Mouse (Mus musculus) adrenal gland, postnatal 25 days (tissue): ENCODE results near the gene Mark3. TPM values are rescaled to one million over a fixed set of nuclear protein-coding genes. Genes with fewer than 3 reads are reported as not detected.
A peak's percentile ranks its signal among the peaks of the same experiment; 100 is the strongest.
"Not testable (repeated sequence)": the region's sequence is repeated elsewhere in the genome, so short reads cannot be mapped to it uniquely, and the experiment has no call there.

Experiments
- DNase-seq: peaks from one replicate; pipeline ENCODE4 v3.0.0; 2021; ENCODE audit warnings: mixed read lengths
- total RNA-seq: library from RNA; stranded (reverse); gene quantifications from 2 replicates; pipeline ENCODE4 v1.2.3, GENCODE M21; 2021

Mark3 gene
- total RNA-seq, 1 experiment from 2014 or later = 109 TPM

DNA sequence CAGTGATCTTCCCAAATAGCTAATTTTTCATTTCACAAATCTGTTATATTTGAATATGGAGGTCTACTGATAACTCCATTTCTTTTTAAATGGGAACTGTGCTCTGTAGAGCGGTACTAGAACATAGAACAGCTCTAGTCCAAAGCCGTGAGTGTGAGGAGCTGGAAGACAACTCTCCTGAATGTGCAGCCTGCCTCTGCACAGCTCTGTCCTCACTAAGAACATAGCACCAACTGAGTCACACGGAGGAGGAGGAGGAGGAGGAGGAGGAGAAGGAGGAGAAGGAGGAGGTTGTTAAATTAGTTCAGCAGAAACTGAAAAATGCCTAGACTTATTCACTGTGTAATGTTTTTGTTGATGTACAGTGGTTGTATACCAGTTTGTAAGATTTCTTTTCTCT, 78.6 kb downstream of the Mark3 start:
- DNase-seq = no peak

DNA sequence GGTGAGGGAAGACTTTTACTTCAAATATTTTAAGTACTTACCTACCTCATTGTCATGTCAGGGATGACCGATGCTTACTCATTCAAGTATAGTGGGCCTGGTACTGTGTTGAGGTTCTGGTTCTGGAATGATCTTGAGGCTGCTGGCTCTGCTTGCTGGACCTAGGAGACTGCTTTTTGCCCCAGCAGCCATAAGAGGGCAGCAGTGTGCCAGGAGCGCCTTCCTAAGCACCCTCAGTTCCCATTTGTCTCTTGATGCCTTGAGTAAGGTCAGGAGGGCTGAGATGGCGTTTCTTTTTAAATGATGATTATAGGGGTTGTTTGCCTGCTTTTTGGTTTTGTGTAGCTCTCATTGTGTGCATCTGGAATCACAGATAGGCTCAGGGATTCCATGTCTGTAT, 79.1 kb downstream of the Mark3 start:
- peak; percentile 65 for DNase-seq

DNA sequence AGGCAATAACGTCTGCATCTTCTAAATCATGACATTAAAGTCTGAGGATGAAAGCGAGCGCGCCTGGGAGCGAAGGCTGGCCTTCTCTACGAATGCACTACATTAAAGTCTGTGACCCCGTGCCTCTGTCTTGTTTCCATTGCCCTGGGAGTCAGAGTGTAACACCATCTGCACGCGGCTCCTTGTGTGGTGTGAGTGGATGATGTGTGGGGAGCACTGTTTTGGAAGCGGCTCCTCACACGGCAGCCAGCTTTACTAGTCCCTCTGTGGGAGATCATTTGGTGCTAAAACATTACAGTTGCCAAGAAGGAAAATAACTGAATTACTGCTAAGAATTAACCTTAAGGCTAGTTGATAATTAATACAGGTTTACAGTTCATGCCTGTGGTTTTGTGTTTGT, 81.4 kb downstream of the Mark3 start:
- DNase-seq = no peak

DNA sequence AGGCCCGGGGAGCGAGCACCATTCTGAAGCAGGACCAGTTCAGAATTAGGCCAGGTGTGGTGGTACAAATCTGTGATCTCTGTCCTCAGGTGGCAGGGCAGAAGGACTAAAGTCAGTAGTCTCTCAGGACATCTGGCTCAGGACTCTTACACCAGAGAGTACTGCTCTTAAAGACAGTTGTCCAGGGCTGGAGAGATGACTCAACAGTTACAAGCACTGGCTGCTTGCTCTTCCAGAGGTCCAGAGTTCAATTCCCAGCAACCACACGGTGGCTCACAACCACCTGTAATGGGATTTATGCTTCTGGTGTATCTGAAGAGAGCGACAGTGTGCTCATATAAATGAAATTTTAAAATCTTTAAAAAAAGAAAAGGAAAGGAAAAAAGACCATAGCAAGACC, 85.0 kb downstream of the Mark3 start:
- no peak for DNase-seq

DNA sequence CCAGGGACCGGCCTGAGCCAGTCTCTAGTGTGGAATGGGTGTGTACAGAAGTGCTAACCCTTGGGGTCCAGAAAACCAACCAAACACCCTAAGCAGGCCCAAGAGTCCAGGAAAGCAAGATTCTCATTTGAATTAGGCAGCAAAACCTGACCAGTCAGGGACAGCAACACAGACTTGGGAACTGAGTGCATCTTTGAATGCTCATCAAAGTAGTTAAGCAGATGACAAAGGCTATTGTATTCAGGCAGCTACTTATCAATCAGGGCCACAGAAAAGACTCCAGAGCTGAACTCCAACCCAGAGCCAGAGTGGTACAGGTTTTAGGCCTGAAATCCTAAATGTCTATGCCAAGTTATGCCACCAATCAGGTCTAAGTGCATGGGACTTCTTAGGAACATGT, 86.3 kb downstream of the Mark3 start:
- no peak for DNase-seq

DNA sequence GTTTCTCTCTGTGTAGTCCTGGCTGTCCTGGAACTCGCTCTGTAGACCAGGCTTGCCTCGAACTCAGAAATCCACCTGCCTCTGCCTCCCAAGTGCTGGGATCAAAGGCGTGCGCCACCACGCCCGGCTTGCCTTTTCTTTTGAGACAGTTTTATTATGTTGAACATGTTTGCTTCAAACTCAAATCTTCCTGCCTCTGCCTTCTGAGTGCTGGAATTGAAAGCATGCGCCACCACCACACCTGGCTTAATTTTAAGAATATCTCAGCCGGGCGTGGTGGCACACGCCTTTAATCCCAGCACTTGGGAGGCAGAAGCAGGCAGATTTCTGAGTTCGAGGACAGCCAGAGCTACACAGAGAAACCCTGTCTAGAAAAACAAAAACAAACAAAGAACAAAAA, 87.2 kb downstream of the Mark3 start:
- not testable (repeated sequence) for DNase-seq

DNA sequence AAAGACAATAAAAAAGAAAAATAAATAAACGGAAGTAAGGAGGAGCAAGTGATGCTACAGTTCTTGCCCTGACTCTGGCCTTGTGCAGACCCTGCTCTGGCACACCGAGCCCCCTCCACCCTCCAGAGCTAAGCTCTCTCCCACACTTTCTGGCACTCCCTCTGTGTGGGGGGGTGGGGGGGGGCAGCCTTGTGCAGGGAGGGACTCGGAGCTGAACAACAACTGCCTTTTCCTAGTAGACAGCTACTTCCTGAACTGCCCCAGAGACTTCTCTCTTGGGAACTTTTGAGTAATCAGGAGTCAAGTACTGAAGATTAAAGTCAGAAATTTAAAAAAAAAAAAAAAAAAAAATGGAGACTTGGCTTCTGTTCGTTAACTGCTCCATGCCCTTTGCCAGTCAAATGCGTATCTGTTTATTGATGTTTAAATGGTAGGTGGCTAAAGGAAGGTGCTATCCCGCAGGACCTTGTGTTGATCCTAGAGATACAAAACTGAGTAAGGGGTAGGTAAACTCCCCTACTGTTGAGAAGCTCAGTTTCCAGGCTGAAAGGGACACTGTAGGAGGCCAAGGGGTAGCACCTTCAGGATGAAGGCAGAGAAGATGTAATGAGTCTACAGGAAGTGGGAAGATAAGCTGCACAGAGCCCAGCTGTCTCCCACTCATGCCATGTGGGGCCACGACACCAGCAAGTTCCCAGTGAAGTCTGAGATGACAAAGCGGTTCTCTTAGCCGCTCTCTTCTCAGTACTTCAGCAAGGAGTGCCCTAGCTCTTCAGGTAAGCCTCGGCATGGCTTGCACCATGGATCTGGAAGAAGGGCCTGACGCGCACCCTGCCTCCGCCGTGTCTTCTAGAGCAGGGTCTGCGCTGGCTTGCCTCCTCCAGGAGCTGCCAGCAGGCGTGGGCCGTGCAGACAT, 89.2 kb downstream of the Mark3 start:
- DNase-seq = no peak

DNA sequence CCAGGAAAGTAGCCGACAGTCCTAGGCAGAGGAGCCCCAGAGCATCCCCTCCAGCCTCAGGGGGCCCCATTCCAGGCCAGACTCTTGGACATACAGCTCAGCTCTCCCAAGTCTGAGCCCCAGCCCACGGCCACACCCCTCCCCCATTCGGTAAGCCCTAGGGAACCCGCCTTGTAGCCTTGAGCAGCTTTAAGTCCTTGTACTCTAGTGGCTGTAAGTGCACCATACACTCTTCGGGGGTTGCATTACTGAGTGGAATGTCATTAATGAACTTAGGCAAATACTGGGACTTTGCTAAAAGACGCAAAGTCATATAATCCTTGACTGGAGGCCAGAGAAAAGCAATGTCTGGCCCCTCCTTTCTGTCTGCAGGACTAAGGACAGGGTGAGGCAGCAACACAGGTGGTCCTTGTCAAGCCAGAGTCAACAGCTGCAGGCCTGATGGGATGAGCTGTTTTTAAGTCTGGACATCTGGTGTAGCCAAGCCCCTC, 89.9 kb downstream of the Mark3 start:
- DNase-seq = no peak

DNA sequence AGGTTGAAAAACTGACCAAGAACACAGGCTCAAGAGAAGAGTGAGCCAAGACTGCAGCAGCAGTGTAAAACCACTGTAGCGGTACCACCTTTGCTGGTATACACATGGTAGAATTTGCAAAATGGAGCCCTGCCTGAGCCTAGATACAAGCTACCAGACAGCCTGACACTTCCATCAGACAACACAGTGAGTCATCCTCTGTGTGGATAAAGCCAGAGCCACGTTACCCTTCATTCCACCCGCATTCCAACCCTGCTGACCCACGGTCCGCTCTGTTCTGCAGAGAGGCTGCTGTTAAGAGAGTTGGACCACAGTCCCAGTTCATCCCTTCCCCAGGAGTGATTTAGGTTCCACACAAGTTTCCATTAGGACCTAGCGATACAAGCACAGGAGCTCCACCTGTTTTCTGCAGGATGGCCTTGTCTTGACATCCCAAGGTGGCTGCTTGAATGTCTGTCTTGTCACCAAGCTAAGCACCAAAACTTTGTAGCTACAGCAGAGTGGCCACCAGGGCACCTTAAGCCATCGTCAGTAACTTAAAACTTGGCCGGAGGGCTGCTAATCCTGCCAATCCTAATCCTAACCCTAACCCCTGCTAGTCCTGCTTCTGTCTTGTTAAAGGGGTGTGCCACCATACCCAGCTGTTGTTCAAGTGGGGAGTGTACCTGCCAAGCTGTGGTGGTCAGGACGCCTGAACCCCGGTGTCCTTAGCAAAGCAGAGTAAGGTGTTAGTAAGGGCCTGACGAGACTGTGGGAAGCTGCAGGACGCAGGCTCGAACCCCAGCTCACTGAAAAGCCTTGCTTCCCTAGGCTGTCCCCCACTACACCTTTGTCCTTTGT, 90.9 kb downstream of the Mark3 start:
- DNase-seq = no peak

DNA sequence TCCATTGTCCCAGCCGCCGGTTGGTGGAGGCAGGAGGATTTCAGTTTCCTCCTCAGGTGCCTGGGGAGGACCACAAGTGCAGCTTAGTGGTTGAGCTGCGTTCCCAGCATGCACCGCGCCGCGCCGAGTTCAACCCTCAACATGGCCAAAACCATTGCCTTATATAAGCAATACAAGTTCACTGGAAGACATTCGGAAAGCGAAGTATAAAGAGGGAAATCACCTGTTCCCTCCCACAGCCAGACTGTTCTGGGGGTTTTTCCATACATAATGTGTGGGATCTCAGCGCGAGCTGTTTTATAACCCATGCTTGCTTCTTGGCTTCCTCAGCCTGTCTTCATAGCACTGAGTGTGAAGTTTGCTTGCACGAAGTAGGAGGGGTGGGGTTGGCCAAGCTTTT, 92.1 kb downstream of the Mark3 start:
- no peak for DNase-seq

DNA sequence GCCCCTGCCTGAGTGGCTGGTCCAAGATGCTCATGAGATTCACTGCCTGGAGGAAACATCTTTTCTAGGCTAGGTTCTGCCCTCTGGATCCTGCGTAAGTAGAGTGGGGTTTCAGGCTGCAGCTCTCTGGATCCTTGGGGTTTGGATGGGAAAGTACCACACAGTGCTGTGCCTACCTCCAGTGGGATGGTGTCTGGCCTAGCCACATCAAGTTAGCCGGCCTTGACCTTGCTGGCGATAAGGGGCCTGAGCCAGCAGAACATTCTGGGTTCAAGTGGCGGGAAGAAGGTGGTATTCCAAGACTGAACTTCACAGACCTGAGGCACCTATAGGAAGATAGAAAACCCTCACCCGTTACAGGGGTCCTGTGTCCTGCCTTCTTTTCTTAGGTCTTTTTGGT, 93.1 kb downstream of the Mark3 start:
- no peak for DNase-seq

DNA sequence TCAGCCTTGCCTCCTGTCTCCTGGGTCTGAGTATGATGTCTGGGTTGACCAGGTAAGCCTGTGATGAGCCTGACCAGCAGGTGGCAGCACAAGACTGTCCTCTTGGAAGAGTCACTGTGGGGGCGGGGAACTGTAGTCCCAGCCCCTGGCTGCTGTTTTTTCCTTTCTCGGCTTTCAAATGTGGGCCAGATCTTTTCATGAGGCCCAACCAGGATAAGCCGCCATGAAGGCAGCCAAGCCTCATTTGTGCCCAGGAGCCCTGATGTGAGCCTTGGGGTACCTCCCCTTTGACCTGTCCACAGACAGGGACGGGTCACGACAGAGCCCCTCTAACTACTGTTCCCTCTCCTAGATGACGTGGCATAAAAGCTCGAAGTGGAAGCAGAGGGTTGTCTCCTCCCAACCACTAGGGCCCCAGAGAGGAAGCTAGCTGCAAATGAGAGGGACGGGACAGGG, 94.2 kb downstream of the Mark3 start:
- DNase-seq = peak; percentile 98

DNA sequence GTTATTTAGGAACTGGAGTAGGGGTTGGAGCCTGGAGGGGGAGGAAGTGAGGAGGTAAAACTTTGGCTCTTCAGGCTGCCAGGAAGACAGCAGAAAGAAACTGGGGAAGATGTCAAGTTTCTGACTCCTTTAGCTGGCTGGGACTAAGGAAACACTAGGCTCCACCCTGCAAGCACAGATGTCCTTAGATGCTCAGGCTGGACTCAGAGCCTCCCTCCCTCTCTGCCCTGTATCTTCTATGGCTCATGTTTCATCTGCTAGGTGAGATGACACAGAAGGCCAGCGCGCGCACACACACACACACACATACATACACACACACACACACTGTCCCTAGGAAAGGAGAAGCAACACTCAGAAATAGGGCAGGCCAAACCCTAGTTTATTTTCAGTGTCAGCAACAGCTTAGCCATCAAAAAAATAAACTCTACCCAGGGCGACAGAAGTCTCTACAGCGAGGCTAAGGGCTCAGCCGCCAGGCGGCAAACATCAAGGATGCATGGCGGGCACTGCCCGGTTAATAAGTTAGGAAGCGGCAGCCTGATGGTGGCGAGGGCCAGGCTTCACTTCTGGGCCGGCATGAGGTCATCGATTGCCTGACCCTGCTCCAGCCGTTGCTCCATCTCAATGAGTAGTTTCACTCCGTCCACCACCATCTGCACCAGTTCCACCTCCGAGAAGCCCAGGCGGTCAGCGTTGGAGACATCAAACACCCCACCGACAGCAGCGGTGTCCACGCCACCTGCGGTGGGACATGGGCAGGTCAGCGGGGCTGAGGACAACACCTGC, 94.9 kb downstream of the Mark3 start:
- DNase-seq = no peak

DNA sequence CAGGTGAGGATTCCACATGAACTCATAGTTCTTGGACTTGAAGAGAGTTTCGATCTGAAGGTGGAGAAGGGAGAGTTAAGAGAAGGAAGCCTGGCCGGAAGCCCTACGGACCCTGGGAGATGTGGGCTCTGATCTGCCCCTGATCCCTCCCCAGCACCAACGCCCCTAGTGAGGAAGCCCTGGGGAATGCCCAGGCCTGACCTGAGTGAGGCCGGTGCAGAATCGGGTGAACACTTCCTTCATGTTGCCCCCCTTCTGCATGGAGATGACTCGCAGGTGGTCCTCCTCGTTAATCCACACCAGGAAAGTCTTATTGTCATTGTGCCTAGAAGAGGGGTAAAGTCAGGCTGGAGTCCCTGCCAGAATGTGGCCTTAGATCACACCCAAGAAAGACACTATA, 95.6 kb downstream of the Mark3 start:
- no peak for DNase-seq

DNA sequence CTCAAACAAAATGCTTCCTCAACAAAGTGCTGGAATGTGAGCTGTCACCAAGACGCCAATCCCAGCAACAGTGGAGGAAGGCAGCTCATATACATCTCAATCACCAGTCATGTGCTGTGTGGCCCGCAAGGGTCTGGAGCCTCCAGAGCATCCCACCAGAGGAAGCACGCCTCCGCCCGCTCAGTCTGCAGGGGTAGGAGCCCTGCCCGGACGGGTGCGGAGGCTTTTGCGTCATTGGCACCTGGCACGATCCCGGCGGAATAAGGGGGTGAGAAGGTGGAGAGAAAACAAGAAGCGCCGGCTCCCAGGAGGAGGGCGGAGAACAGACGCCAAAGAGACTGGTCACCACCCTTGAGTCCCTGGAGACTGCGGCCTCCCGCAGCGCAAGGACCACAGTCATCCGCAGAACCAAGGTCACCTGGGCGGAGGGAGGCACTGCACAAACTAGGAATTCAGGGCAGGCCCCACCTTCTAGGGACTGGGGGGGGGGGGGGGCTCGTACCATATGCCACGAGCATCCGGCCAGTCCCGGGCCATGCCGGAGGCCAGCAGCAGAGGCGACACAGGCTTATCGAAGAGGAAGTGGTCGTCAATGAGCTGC, 96.1 kb downstream of the Mark3 start:
- no peak for DNase-seq

DNA sequence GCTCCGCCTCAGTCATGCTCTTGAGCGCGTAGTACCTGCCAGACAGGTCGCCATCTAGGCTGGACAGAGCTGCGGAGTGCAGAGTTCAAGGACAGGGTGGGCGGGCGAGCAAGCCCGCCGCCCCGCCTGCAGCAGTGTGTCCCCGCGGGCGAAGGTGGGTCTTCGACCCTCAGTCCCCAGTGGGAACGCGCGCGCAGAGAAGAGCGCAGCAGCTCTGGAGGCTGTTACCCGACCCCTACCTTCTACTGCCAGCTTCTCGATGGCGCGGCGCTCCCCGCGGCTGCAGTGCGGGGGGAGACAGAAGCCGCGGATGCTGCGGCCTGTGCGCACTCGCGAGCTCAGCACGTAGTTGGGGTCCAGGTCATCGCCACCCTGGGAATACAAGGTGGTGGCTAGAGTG, 96.7 kb downstream of the Mark3 start:
- no peak for DNase-seq

DNA sequence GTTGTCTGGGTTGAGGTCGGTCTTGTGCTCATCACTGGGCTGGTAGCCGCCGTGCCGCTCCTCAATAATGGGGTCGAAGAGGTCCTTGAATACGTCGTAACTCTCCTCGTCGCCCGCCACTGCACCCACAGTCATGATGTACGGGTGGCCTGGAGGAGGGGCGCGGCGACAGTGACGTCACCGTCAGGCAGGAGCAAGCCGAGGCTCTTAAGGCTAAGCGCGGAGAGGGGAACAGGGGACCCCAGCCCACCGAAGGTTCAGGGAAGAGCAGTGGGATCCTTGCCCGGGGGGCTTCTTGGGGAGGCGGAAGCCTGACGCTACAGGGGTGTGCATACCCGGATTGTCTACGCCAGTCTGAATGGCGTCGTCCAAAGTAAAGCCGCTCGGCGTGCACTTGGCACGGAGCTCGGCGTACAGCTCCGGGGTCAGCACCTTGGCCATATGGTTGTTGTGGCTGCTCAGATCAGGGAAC, 97.1 kb downstream of the Mark3 start:
- DNase-seq = peak; percentile 68

DNA sequence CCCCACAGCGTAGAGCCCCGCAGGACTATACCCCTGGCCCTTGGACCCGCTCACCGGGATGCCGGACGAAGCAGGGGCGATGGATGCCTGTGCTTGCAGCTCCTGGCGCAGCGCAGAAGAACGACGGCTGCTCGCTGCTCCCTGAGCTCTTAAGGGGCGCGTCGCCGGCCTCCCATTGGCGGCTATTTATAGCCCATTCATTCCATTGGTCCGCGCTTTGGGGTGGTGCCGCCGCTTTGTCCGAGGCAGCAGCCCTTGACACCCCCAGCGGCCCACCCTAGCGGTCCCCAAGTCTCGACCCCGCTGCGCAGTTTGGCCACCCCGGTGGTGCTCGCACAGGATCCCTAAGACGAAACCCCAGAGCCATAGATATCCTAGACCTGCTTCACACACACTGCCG, 97.9 kb downstream of the Mark3 start, which contains the start of gene Ckb:
Gene Ckb, minus strand, starts transcription at position 163 of the 400 bp plus-strand sequence.
- DNase-seq = peak; percentile 76

DNA sequence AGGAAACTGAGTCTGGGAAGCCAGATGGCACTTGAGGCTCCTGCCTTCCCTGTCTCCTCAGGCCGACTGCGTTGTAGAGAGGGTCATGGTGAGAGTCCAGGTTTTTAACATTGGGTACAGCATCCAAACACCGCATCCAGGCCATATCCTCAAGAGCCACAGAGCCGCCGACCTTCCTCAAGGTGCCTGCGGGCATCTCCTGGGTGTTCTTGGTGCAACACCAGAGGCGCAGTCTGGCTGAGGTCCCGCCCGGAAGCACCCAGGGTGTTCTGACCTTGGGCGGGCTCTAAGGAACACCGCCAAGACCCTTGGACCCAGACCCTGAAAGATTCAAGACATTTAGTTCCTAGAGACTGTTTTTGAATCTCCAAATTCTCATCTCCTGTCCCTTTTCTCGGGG, 98.3 kb downstream of the Mark3 start:
- DNase-seq = no peak

DNA sequence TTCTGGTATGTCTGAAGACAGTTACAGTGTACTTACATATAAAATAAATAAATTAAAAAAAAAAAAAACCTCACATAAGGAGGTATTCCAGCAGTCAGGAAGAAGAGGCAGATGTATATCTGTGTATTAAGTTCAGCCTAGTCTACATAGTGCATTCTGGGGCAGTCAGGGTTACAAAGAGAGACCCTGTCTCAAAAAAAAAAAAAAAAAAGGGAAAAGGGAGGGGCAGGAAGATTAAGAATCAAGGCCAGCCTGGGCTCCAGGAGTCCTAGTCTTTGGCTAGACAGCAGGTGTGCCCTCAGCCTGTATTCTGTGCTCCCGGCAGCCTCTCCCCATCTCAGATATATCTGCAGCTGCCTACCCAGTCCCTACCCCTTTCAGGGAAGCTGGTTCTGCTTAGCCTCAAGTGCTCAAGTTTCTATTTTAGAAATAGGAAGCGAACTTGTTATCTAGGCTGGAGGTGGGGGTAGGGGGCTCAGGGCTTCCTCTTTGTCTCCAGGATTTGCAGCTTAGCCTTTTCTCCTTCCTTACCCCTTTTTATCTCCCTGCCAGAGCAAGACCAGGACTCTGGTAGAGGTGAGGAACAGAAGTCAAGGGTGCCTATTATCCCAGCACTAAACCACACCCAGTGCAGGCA, 100.6 kb downstream of the Mark3 start:
- DNase-seq = no peak
